Mouse (Mus musculus): ENCODE data around the gene Coq10a. TPM values are rescaled to one million over a fixed set of nuclear protein-coding genes. Genes with fewer than 3 reads are reported as not detected.

Coq10a gene
- polyA plus RNA-seq, 1 experiment from 2014 or later, result 13.0 TPM

DNA sequence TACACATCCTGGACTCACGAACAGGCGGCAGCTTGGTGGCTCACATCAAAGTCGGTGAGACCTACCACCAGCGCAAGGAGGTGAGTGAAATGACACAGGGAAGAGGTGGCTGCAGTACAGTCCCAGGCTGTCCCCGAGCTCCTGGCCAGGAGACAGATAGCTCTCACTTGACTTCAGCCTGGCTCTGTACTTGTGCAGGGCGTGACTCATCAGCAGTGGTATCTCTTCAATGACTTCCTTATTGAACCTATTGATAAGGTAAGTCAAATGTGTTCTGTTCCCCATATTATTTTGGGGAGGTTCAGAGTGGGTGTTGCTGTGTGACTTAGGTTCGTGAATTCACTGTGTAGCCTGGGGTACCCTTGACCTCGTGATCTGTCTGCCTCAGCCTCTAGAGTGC lies 53.2 kb downstream of the Coq10a start:
- peaks cover 64% of the 10 kb centered on the region for H3K36me3 ChIP-seq (ENCODE audit: control insufficient read depth, insufficient read depth, low read length)
- H3K9me3 ChIP-seq (ENCODE audit: control insufficient read depth, low read depth, low read length), result no peaks in the 10 kb centered on the region
- H3K4me3 ChIP-seq (ENCODE audit: low read depth, low read length), result no peak overlapping the region
- H3K4me1 ChIP-seq (ENCODE audit: control insufficient read depth, insufficient read depth, low read length), result no peaks in the 10 kb centered on the region
- H3K27ac ChIP-seq (ENCODE audit: low read length), result no peak overlapping the region
- no peak overlapping the region for H3K4me2 ChIP-seq (replicated peaks; ENCODE audit: low read depth, low read length)
- H3K27me3 ChIP-seq (ENCODE audit: control insufficient read depth, insufficient read depth, low read length), result no peaks in the 10 kb centered on the region
- no peak overlapping the region for H3K9ac ChIP-seq (replicated peaks; ENCODE audit: low read depth, low read length)
- ATAC-seq (ENCODE audit: insufficient number of reproducible peaks, insufficient read depth, low FRiP score, low read depth), result no peak
- WGBS, result 96% methylated on average over 8 of the region's 8 CpGs

Small RNA genes lying within 50 kb of the gene (microRNA-seq; reads per million reads assigned to microRNA genes)
- gene Gm25361 (not detected), gene Gm26308 (not detected), gene Mir6914 (0.78 reads per million), gene Mir6915 (0.78 reads per million)

Other genes starting within 250 kb of the Coq10a start
- gene Rbms2, start 188.7 kb downstream of the Coq10a start, polyA plus RNA-seq (2014; fragmentation: Nextera tagmentation; extraction: Ambion mirVana), result 29.5 and 35.6 TPM in 2 replicates
- gene Gls2, start 174.5 kb downstream of the Coq10a start, polyA plus RNA-seq (2014; fragmentation: Nextera tagmentation; extraction: Ambion mirVana), result 0.78 and 0.84 TPM in 2 replicates
- 33.5 and 33.7 TPM in 2 replicates for gene Spryd4, start 157.2 kb downstream of the Coq10a start, polyA plus RNA-seq (2014; fragmentation: Nextera tagmentation; extraction: Ambion mirVana)
- 0.11 TPM in 1 of 2 replicates, not detected in the other for gene Mip, start 143.2 kb downstream of the Coq10a start, polyA plus RNA-seq (2014; fragmentation: Nextera tagmentation; extraction: Ambion mirVana)
- 47.2 and 48.0 TPM in 2 replicates for gene Timeless, start 136.9 kb downstream of the Coq10a start, polyA plus RNA-seq (2014; fragmentation: Nextera tagmentation; extraction: Ambion mirVana)
- gene Apon, start 114.9 kb downstream of the Coq10a start, polyA plus RNA-seq (2014; fragmentation: Nextera tagmentation; extraction: Ambion mirVana), result 0.27 TPM in 1 of 2 replicates, not detected in the other
- gene Apof, start 100.3 kb downstream of the Coq10a start, polyA plus RNA-seq (2014; fragmentation: Nextera tagmentation; extraction: Ambion mirVana), result not detected in 2 replicates
- 12.2 and 13.0 TPM in 2 replicates for gene Stat2, start 98.4 kb downstream of the Coq10a start, polyA plus RNA-seq (2014; fragmentation: Nextera tagmentation; extraction: Ambion mirVana)
- gene Il23a, start 70.2 kb downstream of the Coq10a start, polyA plus RNA-seq (2014; fragmentation: Nextera tagmentation; extraction: Ambion mirVana), result 0.36 and 0.43 TPM in 2 replicates
- 32.9 and 34.8 TPM in 2 replicates for gene Pan2, start 65.7 kb downstream of the Coq10a start, polyA plus RNA-seq (2014; fragmentation: Nextera tagmentation; extraction: Ambion mirVana)
- gene Cnpy2, start 46.5 kb downstream of the Coq10a start, polyA plus RNA-seq (2014; fragmentation: Nextera tagmentation; extraction: Ambion mirVana), result 328 and 342 TPM in 2 replicates
- 211 and 214 TPM in 2 replicates for gene Cs, start 31.3 kb downstream of the Coq10a start, polyA plus RNA-seq (2014; fragmentation: Nextera tagmentation; extraction: Ambion mirVana)
- gene Ankrd52, start 8.1 kb upstream of the Coq10a start, polyA plus RNA-seq (2014; fragmentation: Nextera tagmentation; extraction: Ambion mirVana), result 16.7 and 17.8 TPM in 2 replicates
- 3.4 and 3.7 TPM in 2 replicates for gene Slc39a5, start 32.2 kb upstream of the Coq10a start, polyA plus RNA-seq (2014; fragmentation: Nextera tagmentation; extraction: Ambion mirVana)
- 76.6 and 86.7 TPM in 2 replicates for gene Nabp2, start 42.5 kb upstream of the Coq10a start, polyA plus RNA-seq (2014; fragmentation: Nextera tagmentation; extraction: Ambion mirVana)
- gene Rnf41, start 42.7 kb upstream of the Coq10a start, polyA plus RNA-seq (2014; fragmentation: Nextera tagmentation; extraction: Ambion mirVana), result 31.9 and 34.6 TPM in 2 replicates
- 109 and 110 TPM in 2 replicates for gene Smarcc2, start 90.3 kb upstream of the Coq10a start, polyA plus RNA-seq (2014; fragmentation: Nextera tagmentation; extraction: Ambion mirVana)
- gene Myl6, start 125.1 kb upstream of the Coq10a start, polyA plus RNA-seq (2014; fragmentation: Nextera tagmentation; extraction: Ambion mirVana), result 1,824 and 1,933 TPM in 2 replicates
- gene Myl6b, start 129.7 kb upstream of the Coq10a start, polyA plus RNA-seq (2014; fragmentation: Nextera tagmentation; extraction: Ambion mirVana), result 3.2 and 3.4 TPM in 2 replicates
- gene Esyt1, start 156.9 kb upstream of the Coq10a start, polyA plus RNA-seq (2014; fragmentation: Nextera tagmentation; extraction: Ambion mirVana), result 25.8 and 28.9 TPM in 2 replicates
- 8.8 and 10.7 TPM in 2 replicates for gene Zc3h10, start 178.8 kb upstream of the Coq10a start, polyA plus RNA-seq (2014; fragmentation: Nextera tagmentation; extraction: Ambion mirVana)
- 4,724 and 5,059 TPM in 2 replicates for gene Rpl41, start 180.3 kb upstream of the Coq10a start, polyA plus RNA-seq (2014; fragmentation: Nextera tagmentation; extraction: Ambion mirVana)
- 210 and 218 TPM in 2 replicates for gene Pa2g4, start 197.0 kb upstream of the Coq10a start, polyA plus RNA-seq (2014; fragmentation: Nextera tagmentation; extraction: Ambion mirVana)
- 27.1 TPM in 2 replicates for gene Erbb3, start 220.7 kb upstream of the Coq10a start, polyA plus RNA-seq (2014; fragmentation: Nextera tagmentation; extraction: Ambion mirVana)